Mouse (Mus musculus) myocyte (in vitro differentiated cells): ENCODE measurements at regions not wholly inside any gene's neighbourhood (a gene's known extent, or its start where the extent isn't known, plus 50 kb on each side); places are given as distances from the start of the nearest gene placed in this dataset.

Source experiments
- CEBPB ChIP-seq: IDR thresholded peaks from 2 replicates; pipeline ENCODE4 v1.6.1; 2011; ENCODE audit warnings: mild to moderate bottlenecking, moderate library complexity; ENCODE audit not compliant: poor library complexity, insufficient read depth, severe bottlenecking
- MAX ChIP-seq: IDR thresholded peaks from one replicate; pipeline ENCODE4 v1.6.1; 2011; ENCODE audit warnings: low read depth, mild to moderate bottlenecking, control low read depth
- MYOG ChIP-seq, 3 experiments: IDR thresholded peaks; one replicate each; pipeline ENCODE4 v1.6.1; 2011; ENCODE audit warnings: control low read depth in 2 of 3, low read depth in 2 of 3, mild to moderate bottlenecking in 2 of 3; ENCODE audit not compliant: insufficient read length in 2 of 3, control insufficient read depth in 1 of 3, insufficient read depth in 1 of 3
- POLR2A ChIP-seq: IDR thresholded peaks from one replicate; pipeline ENCODE4 v1.6.1; 2011; ENCODE audit warnings: low read depth, mild to moderate bottlenecking, control low read depth, moderate library complexity; ENCODE audit not compliant: insufficient read length
- POLR2AphosphoS2 ChIP-seq: IDR thresholded peaks from one replicate; pipeline ENCODE4 v1.6.1; 2011; ENCODE audit warnings: low read depth, control low read depth; ENCODE audit not compliant: insufficient read length
- REST ChIP-seq: IDR thresholded peaks from one replicate; pipeline ENCODE4 v1.6.1; 2011; ENCODE audit warnings: mild to moderate bottlenecking, control low read depth, moderate library complexity; ENCODE audit not compliant: insufficient read depth, insufficient read length
- SRF ChIP-seq: IDR thresholded peaks from one replicate; pipeline ENCODE4 v1.6.1; 2011; ENCODE audit warnings: low read depth; ENCODE audit not compliant: control insufficient read depth, insufficient read length
- TCF12 ChIP-seq: IDR thresholded peaks from one replicate; pipeline ENCODE4 v1.6.1; 2011; ENCODE audit warnings: mild to moderate bottlenecking, control low read depth; ENCODE audit not compliant: poor library complexity, insufficient read depth, severe bottlenecking
- USF1 ChIP-seq: IDR thresholded peaks from one replicate; pipeline ENCODE4 v1.6.1; 2011; ENCODE audit warnings: low read depth, mild to moderate bottlenecking, control low read depth, moderate library complexity

GRCm38 (mm10) chrX:133360739-133361138, 328.0 kb downstream of the Pcdh19 start:
- TF ChIP-seq POLR2AphosphoS2, result no peak
- no peak for TF ChIP-seq USF1
- TF ChIP-seq POLR2A, result no peak
- no peak for TF ChIP-seq MAX
- no peak for TF ChIP-seq TCF12
- no peak for TF ChIP-seq CEBPB
- no peak for TF ChIP-seq MYOG (IDR thresholded peaks at IDR 0.05; ENCODE audit: control insufficient read depth in 1 of 3, insufficient read depth in 1 of 3, insufficient read length in 2 of 3, low read depth in 2 of 3)
- no peak for TF ChIP-seq REST
- TF ChIP-seq SRF, result no peak
